Mouse (Mus musculus) myocyte (in vitro differentiated cells): Measurements from ENCODE around the gene Ctu1. TPM values are rescaled to one million over a fixed set of nuclear protein-coding genes. Genes with fewer than 3 reads are reported as not detected.

Experiments used
- H3K27me3 ChIP-seq: one replicate; pipeline ENCODE4 v1.6.1; 2011; ENCODE audit not compliant: control insufficient read depth, insufficient read depth, insufficient read length
- H3K36me3 ChIP-seq: one replicate; pipeline ENCODE4 v1.6.1; 2011; ENCODE audit not compliant: control insufficient read depth, insufficient read depth
- H3K4me2 ChIP-seq: one replicate; pipeline ENCODE4 v1.6.1; 2011; ENCODE audit warnings: low read depth, control low read depth
- H3K4me3 ChIP-seq: one replicate; pipeline ENCODE4 v1.5.1; 2011; ENCODE audit warnings: mild to moderate bottlenecking, control low read depth, moderate library complexity
- H3K79me2 ChIP-seq: one replicate; pipeline ENCODE4 v1.6.1; 2011; ENCODE audit not compliant: control insufficient read depth, insufficient read depth
- H3ac ChIP-seq: one replicate; pipeline ENCODE4 v1.6.1; 2011; ENCODE audit not compliant: control insufficient read depth, insufficient read length
- CEBPB ChIP-seq: IDR thresholded peaks from 2 replicates; pipeline ENCODE4 v1.6.1; 2011; ENCODE audit warnings: mild to moderate bottlenecking, moderate library complexity; ENCODE audit not compliant: poor library complexity, insufficient read depth, severe bottlenecking
- E2F4 ChIP-seq: IDR thresholded peaks from one replicate; pipeline ENCODE4 v1.6.1; 2011; ENCODE audit warnings: mild to moderate bottlenecking, control low read depth, moderate library complexity; ENCODE audit not compliant: insufficient read depth
- MAX ChIP-seq: IDR thresholded peaks from one replicate; pipeline ENCODE4 v1.6.1; 2011; ENCODE audit warnings: low read depth, mild to moderate bottlenecking, control low read depth
- MYOD1 ChIP-seq, 3 experiments: IDR thresholded peaks; one replicate each; pipeline ENCODE4 v1.6.1; 2011; ENCODE audit warnings: control low read depth in 2 of 3, low read depth in 2 of 3, mild to moderate bottlenecking in 2 of 3, moderate library complexity in 1 of 3; ENCODE audit not compliant: insufficient read length in 2 of 3, control insufficient read depth in 1 of 3
- MYOG ChIP-seq, 3 experiments: IDR thresholded peaks; one replicate each; pipeline ENCODE4 v1.6.1; 2011; ENCODE audit warnings: control low read depth in 2 of 3, low read depth in 2 of 3, mild to moderate bottlenecking in 2 of 3; ENCODE audit not compliant: insufficient read length in 2 of 3, control insufficient read depth in 1 of 3, insufficient read depth in 1 of 3
- POLR2A ChIP-seq: IDR thresholded peaks from one replicate; pipeline ENCODE4 v1.6.1; 2011; ENCODE audit warnings: low read depth, mild to moderate bottlenecking, control low read depth, moderate library complexity; ENCODE audit not compliant: insufficient read length
- POLR2AphosphoS2 ChIP-seq: IDR thresholded peaks from one replicate; pipeline ENCODE4 v1.6.1; 2011; ENCODE audit warnings: low read depth, control low read depth; ENCODE audit not compliant: insufficient read length
- REST ChIP-seq: IDR thresholded peaks from one replicate; pipeline ENCODE4 v1.6.1; 2011; ENCODE audit warnings: mild to moderate bottlenecking, control low read depth, moderate library complexity; ENCODE audit not compliant: insufficient read depth, insufficient read length
- SRF ChIP-seq: IDR thresholded peaks from one replicate; pipeline ENCODE4 v1.6.1; 2011; ENCODE audit warnings: low read depth; ENCODE audit not compliant: control insufficient read depth, insufficient read length
- TCF12 ChIP-seq: IDR thresholded peaks from one replicate; pipeline ENCODE4 v1.6.1; 2011; ENCODE audit warnings: mild to moderate bottlenecking, control low read depth; ENCODE audit not compliant: poor library complexity, insufficient read depth, severe bottlenecking
- TCF3 ChIP-seq: IDR thresholded peaks from one replicate; pipeline ENCODE4 v1.6.1; 2011; ENCODE audit warnings: low read depth, control low read depth; ENCODE audit not compliant: insufficient read length
- USF1 ChIP-seq: IDR thresholded peaks from one replicate; pipeline ENCODE4 v1.6.1; 2011; ENCODE audit warnings: low read depth, mild to moderate bottlenecking, control low read depth, moderate library complexity
- polyA plus RNA-seq: library from polyadenylated mRNA; unstranded; fragments of >200 nt; fragmentation: generic; extraction: Trizol; gene quantifications from one replicate; pipeline ENCODE4 v1.2.1, GENCODE M21; 2012; ENCODE audit warnings: missing spikeins

Ctu1 gene
- 9.9 TPM for polyA plus RNA-seq

DNA sequence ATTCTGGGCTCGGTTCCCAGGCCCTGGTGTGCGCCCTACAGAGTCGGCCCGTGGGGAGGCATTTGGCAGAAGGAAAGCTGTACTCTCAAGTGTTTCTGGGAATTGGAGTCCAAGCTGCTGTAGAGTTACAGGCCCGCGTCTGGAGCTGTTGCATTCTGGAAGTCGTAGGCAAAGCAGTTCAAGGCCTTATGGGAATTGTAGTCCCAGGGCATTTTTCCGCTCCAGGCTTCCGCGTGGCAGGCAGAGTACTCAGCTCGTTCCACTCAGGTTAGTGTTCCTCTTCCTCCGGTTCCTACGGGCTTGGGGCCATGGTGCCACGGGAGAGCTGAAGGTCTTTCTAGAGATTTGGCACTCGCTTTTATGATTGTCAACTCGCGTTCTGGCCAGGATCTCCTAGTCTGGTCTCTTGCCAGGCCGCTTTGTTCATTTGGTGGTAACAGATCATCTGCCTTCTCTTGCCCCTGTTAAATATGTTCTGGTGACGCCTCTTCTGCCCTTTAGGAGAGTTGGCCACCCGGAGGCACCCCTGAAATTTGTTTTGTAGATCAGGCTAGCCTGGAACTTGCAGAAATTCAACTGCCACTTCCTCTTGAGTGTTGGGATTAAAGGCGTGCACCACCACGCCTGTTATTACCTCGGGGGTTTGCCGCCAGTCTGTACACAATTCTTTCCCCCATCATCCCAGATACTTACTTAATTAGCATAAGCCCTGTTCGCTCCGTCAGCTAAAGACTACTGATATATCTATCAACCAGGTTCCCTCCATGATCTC, at the start of gene Ctu1:
TSS of gene Ctu1 (plus strand) at position 208 of the 772 bp plus-strand sequence.
- Histone ChIP-seq H3K79me2 (peaks cover 20% of the 10 kb centered on the region), H3K27me3 (no peaks in the 10 kb centered on the region), H3K36me3 (peaks cover 5% of the 10 kb centered on the region), H3K4me3 (peak within 1 kb of the TSS; percentile 61), H3K4me2 (peak within 1 kb of the TSS; percentile 82), H3ac (peak within 1 kb of the TSS; percentile 61)
- no peak for TF ChIP-seq MYOD1 (IDR thresholded peaks at IDR 0.05; ENCODE audit: control insufficient read depth in 1 of 3, insufficient read length in 2 of 3, low read depth in 2 of 3)
- TF ChIP-seq POLR2A, result peak; percentile 61
- TF ChIP-seq USF1, result no peak

DNA sequence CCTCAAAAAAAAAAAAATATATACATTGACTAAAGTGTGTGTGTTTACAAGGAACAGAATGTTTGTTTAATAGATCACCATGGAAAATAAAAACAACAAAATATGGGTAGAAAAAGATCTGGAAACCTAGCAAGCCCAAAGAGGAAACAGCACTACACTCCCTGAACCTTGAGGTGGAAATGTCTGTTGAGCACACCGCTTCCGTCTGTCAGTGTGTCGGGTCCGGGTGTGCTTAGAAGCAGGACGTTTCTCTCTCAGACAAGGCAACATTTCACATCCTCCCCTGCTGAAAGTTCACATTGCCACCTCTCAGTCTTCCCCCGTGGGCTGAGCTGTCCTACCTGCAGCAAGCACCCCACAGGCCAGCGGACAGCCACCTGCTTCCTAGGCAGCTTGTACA, 48.9 kb upstream of the Ctu1 start:
- Histone ChIP-seq H3K36me3 (no peaks in the 10 kb centered on the region), H3K79me2 (no peaks in the 10 kb centered on the region), H3ac (no peak overlapping the region), H3K27me3 (no peaks in the 10 kb centered on the region), H3K4me2 (no peak overlapping the region), H3K4me3 (no peak overlapping the region)
- no peak for TF ChIP-seq USF1
- TF ChIP-seq CEBPB, result no peak
- no peak for TF ChIP-seq POLR2A
- TF ChIP-seq MYOG (IDR thresholded peaks at IDR 0.05; ENCODE audit: control insufficient read depth in 1 of 3, insufficient read depth in 1 of 3, insufficient read length in 2 of 3, low read depth in 2 of 3), result no peak
- TF ChIP-seq MAX, result no peak
- no peak for TF ChIP-seq SRF
- no peak for TF ChIP-seq TCF12
- TF ChIP-seq TCF3, result no peak
- no peak for TF ChIP-seq E2F4
- TF ChIP-seq POLR2AphosphoS2, result no peak
- no peak for TF ChIP-seq REST
- TF ChIP-seq MYOD1 (IDR thresholded peaks at IDR 0.05; ENCODE audit: control insufficient read depth in 1 of 3, insufficient read length in 2 of 3, low read depth in 2 of 3), result no peak

DNA sequence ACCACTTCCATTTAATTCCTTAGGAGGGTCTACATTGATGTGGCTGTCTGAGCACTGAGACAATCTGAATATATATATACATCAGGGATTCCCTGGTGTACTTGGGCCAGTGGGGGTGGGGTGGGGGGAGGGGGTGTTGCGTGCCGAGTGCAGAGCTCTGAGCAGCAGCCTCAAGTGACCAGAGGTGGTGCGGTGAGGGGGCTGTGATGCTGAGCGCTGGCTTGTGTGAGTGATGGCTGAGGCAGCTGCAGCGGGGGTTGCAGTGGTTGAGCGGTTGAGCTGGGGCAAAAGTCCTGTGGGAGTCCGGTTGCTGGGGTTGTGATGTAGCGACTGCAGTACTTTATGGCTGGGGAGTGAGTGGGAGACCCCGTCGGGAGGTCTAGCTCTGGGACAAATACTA, 48.0 kb upstream of the Ctu1 start:
- Histone ChIP-seq H3K4me2 (no peak overlapping the region), H3K79me2 (no peaks in the 10 kb centered on the region), H3ac (no peak overlapping the region), H3K27me3 (no peaks in the 10 kb centered on the region), H3K36me3 (no peaks in the 10 kb centered on the region), H3K4me3 (no peak overlapping the region)
- TF ChIP-seq SRF (no peak), USF1 (no peak), POLR2A (no peak), MYOG (IDR thresholded peaks at IDR 0.05; ENCODE audit: control insufficient read depth in 1 of 3, insufficient read depth in 1 of 3, insufficient read length in 2 of 3, low read depth in 2 of 3) (no peak), CEBPB (no peak), MAX (no peak), REST (no peak), E2F4 (no peak), MYOD1 (IDR thresholded peaks at IDR 0.05; ENCODE audit: control insufficient read depth in 1 of 3, insufficient read length in 2 of 3, low read depth in 2 of 3) (peak in 2 of 3 experiments; percentile 69 to 74)

DNA sequence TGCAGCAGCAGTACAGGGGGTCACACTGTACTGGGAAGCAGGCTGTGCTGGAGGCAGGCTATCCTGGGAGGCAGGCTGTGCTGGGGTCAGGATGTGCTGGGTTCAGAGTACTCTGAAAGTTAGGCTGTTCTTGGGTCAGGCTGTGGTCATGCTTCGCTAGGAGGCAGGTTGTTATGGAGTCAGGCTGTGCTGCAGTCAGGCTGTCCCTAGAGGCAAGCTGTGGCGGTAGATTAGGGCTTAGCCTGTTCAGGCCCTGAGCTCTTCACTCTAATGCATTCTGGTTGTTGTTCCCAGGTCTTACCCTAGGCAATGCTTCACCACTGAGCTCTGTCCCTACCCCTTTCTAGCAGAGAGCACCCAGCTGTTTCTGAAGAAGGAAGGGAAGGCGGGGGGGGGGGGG, 46.8 kb upstream of the Ctu1 start:
- Histone ChIP-seq H3K36me3 (no peaks in the 10 kb centered on the region), H3K4me3 (no peak overlapping the region), H3K79me2 (no peaks in the 10 kb centered on the region), H3ac (no peak overlapping the region), H3K4me2 (no peak overlapping the region), H3K27me3 (no peaks in the 10 kb centered on the region)
- TF ChIP-seq MAX (no peak), MYOD1 (IDR thresholded peaks at IDR 0.05; ENCODE audit: control insufficient read depth in 1 of 3, insufficient read length in 2 of 3, low read depth in 2 of 3) (no peak), MYOG (IDR thresholded peaks at IDR 0.05; ENCODE audit: control insufficient read depth in 1 of 3, insufficient read depth in 1 of 3, insufficient read length in 2 of 3, low read depth in 2 of 3) (no peak), POLR2AphosphoS2 (no peak), USF1 (no peak), TCF3 (no peak), TCF12 (no peak), SRF (no peak), REST (no peak), E2F4 (no peak), POLR2A (no peak), CEBPB (no peak)

DNA sequence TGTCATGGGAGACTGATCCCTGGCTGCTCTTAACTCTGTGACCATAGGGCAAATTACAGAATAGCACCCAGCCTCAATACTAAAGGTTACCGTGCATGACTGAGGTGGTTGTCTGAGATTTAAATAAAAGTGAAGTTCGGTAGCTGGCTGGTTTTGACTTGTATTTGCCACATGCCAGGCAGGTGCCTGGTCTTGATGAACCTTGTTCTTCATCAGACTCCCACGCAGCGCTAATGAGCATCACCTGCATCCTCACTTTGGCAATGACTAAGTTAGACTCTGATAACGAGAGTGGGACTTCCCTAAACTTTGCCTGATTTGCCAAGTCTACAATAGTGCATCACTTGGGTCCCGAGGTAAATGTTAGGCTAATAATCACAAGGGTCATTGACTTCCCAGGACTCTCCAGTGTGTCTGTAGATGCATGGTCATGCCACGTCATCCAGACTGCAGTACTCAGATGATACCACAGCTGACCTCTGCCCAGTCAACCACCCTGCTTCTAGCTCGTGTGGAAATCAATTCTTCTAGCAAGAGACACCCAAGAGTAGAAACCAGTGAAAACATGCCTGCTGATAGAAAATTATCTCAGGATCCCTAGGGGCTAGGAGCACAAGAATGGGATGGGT, 45.9 kb upstream of the Ctu1 start:
- Histone ChIP-seq H3K36me3 (no peaks in the 10 kb centered on the region), H3K79me2 (no peaks in the 10 kb centered on the region), H3K4me3 (no peak overlapping the region), H3K4me2 (no peak overlapping the region), H3ac (no peak overlapping the region), H3K27me3 (no peaks in the 10 kb centered on the region)
- TF ChIP-seq MYOG (IDR thresholded peaks at IDR 0.05; ENCODE audit: control insufficient read depth in 1 of 3, insufficient read depth in 1 of 3, insufficient read length in 2 of 3, low read depth in 2 of 3), result no peak
- TF ChIP-seq POLR2A, result no peak
- no peak for TF ChIP-seq E2F4
- TF ChIP-seq MAX, result no peak
- TF ChIP-seq TCF12, result no peak
- TF ChIP-seq POLR2AphosphoS2, result no peak
- TF ChIP-seq CEBPB, result no peak
- no peak for TF ChIP-seq MYOD1 (IDR thresholded peaks at IDR 0.05; ENCODE audit: control insufficient read depth in 1 of 3, insufficient read length in 2 of 3, low read depth in 2 of 3)
- TF ChIP-seq USF1, result no peak
- TF ChIP-seq REST, result no peak
- TF ChIP-seq TCF3, result no peak
- TF ChIP-seq SRF, result no peak
